Mouse (Mus musculus) T-helper 2 cell (primary cell): ENCODE measurements around the gene A630095N17Rik.
"Not testable (repeated sequence)": the region's sequence is repeated elsewhere in the genome, so short reads cannot be mapped to it uniquely, and the experiment has no call there.

Experiments used
- in situ Hi-C: fragments of 300-600 bp; cut with MboI, MseI; formaldehyde crosslinking; loops from one replicate; pipeline ENCODE4 v1.15.1; 2025; ENCODE audit warnings: high pct_unique_total_duplicates

A630095N17Rik gene

DNA sequence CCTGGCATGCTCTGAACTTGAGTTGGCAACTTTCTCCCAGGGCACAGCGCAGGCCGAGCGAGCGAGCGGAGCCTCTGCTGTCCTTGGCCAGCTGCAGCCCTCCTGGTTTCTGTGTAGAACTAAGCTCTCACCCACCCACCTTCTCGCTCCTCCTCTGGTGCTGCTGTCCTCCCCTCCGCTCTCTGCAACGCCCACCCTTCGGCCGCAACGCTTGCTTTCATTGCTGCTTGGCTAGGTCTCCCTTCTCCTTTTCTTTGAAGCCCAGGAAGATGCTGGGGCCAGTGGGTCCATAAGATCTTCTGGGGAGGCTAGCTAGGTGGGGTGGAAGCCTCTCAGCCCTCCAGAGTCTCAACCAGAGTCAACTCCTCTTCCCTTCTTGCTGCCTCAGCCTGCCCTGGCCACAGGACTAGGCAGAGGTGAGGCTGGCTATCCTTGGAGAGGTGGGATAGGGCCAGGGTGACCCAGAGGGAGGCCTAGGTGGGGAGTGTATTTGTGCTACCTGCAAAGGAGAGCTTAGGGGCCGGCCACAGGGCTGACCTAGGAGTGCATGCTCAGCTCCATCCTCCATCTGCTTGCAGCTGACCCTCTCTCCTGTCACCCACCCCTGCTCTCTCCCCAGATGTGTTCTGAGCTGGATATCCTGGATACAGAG is 12.4 kb upstream of the A630095N17Rik start:
- in situ Hi-C loops: no loop called here

GRCm38 (mm10) chr1:75243411-75243810 is 11.5 kb upstream of the A630095N17Rik start:
- in situ Hi-C loops: no loop called here

GRCm38 (mm10) chr1:75239591-75239990 is 7.7 kb upstream of the A630095N17Rik start:
- in situ Hi-C loops: no loop called here

DNA sequence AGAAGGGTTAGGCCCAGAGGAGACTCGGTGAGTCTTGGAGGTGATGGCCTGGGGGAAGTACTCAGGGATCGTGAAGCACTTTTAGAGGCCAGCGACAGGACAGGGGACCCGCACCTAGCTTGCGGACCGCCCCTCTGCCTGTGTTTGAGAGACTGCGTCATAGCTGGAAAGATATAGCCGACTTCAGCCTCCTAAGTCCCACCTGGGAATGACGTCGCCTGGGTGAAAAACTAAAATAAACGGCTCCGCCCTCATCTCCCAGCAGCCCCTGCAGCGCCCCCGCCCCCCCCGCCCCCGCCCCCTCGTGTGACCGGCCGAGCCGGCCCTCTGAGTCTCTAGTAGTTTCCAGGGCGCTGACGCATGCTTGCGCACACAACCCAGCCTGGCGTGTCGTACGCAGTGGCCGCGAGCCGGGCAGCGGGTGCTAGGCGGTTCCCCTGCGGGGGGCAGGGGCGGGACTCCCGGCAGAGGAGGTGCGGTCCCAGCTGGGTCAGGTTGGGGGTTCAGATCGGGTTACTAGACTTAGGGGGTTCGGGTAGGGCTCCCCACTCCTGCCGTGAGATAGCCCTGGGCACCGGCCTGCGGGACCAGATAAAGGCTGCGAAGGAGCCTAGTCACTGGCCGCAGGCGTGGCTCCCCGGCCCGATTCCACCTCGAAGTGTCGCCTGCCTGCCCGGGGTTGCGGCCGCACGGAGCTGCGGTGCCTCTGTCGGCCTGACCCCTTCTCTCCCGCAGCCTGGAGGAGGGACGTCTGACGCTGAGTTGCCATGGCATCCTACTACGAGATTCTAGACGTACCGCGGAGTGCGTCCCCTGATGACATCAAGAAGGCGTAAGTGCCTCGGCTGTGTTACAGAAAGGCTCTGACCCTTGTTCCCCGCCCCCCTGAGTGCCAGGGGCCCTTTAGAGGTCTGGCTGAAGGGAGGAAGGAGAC is 4.5 kb upstream of the A630095N17Rik start, which contains the start of gene Dnajb2:
Gene Dnajb2, plus strand, starts transcription at position 290 of the 934 bp plus-strand sequence.
- in situ Hi-C loops: no loop called here

- in situ Hi-C loops: no loop called here
Observed at GRCm38 (mm10) chr1:75234606-75235005, 2.7 kb upstream of the A630095N17Rik start.

- in situ Hi-C loops: not testable (repeated sequence)
Observed at GRCm38 (mm10) chr1:75232489-75232888, 587 bp upstream of the A630095N17Rik start.

GRCm38 (mm10) chr1:75231224-75231623 is 678 bp downstream of the A630095N17Rik start:
- in situ Hi-C loops: no loop called here

DNA sequence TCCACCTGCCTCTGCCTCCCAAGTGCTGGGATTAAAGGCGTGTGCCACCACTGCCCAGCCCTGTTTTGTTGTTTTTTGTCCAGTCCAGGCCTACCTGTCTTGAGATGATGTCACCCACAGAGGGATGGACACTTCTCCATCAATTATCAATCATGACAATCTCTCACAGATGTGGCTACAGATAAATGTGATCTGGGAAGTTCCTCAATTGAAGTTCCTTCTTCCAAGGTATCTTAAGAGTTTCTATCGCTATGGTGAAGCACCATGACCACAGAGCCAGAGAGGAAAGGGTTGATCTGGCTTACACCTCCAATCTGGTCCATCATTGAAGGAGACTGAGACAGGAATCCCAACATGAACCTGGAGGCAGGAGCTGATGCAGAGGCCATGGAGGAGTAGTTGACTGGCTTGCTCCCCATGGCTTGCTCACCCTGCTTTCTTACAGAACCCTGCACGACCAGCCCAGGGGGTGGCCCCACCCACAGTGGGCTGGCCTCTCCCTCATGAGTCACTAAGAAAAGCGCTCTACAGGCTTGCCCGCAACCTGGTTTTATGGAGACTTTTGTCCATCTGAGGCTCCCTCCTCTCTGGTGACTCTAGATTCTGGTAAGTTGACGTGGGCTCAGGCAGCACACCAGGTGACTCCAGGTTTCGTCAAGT is 1.4 kb downstream of the A630095N17Rik start:
- in situ Hi-C loops: no loop called here

DNA sequence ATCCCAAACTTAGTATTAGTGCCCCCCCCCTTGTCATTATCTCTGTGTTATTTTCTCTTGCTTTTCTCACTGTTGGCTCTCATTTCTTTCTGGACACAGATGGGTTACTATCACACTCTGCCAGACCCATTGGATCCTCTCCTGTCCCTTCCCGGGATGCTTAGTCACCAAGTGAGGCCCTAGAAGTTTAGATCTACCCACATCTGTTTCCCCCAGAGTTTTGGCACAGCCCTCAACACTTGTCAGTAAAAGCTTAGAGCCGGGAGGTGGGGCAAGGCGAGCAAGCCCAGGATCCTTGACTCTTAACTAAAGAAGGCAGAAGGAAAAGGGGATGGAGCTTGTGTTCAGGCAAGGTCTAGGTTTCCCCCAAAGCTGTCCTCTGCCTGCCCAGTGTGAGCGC is 2.7 kb downstream of the A630095N17Rik start:
- in situ Hi-C loops: no loop called here

DNA sequence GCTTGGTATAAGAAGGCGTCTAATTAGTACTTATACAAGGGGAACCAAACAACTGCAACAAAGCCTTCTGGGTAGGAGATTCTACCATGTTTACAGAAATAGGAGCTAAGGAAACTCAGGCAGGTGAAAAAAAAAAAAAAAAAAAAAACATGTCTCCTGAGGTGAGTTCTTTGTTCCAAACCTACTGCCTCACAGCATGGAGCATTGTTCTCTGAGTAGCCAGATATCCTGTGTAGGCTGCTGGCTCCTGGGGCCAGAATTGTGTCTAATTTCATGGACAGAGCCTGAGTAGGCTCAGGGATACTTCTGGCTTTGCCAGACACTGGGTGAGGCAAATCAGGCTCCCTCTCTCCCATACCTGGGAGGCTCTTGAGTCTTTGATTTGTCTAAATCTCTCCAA is 4.2 kb downstream of the A630095N17Rik start:
- in situ Hi-C loops: no loop called here

- in situ Hi-C loops: no loop called here
Observed at GRCm38 (mm10) chr1:75226138-75226537, 5.8 kb downstream of the A630095N17Rik start.

DNA sequence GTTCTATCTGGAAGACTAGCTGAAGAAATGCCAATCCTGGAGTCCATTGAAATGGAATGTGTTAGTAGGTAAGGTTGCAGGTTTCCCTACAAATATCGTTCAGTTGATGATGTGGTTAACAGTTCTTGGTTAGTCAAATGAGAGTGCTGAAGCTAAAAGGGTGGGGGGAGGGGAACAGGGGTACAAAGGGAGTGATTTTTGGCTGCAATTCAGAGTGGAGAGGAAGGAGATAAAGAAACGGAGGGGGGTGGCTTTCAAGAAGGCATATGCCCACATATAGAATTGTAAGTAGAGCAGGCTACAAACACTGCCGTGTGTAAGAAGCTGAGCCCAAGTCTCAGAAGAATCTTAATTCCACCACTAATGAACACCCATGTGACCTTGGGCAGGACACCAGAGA is 6.4 kb downstream of the A630095N17Rik start:
- in situ Hi-C loops: no loop called here

DNA sequence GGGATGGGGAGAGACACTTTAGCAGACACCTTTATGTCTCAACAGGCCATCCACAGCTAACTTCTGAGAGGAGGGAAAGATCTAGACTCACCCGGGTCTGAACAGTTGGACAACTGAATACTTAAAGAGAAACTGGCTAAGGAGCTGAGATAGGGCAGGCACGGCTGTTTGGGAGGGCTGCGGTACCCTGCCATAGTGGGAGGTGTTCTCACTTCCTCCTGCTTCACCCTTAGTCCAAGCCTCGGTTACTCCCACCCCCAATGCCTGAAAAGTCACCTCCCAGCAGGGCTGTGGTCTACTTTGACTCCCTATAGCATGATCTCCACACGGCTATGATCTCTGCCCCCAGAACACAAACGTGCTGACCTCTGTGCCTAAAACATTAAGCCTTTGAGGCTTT is 8.4 kb downstream of the A630095N17Rik start:
- in situ Hi-C loops: loop anchor here (25.0 kb wide), 1 partner anchor 986 kb away; the partner anchor contains the start of gene Arpc2

DNA sequence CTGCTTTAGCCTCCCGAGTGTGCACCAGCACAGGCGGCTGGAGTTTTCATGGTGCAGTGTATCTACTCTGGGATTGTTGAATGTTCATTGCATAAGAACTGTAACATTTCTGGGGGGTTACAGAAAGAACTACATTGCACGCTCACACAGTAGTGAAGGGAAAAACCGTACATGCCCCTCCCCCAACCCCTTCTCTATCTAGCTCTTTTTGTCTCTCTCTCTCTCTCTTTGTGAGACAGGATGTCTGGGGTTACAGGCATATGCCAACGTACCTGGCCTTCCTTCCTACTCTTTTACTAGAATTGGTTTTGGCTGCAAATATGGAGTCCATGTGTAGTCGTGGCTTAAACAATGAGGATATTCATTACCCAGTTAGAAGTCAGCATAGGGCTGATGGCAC is 9.0 kb downstream of the A630095N17Rik start:
- in situ Hi-C loops: loop anchor here (25.0 kb wide), 1 partner anchor 986 kb away; the partner anchor contains the start of gene Arpc2

DNA sequence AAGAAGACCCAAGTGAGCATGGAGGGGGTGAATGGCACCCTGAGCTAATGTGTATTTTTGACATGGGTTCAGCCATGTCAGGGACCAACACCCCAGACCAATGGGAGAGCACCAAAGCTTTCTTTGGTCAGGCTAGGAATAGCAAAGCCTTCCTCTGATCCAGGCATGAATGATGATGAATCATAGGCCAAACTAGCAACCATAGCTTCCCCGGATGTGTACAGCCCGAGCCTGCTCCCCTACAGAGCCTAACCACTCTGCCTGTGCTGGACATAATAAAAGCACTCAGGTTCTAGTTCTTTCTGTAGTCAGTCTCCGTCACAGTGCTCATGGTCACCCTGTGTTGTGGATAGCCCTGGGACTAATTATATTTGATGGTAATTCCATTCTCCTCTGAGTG is 10.4 kb downstream of the A630095N17Rik start:
- in situ Hi-C loops: loop anchor here (25.0 kb wide), 1 partner anchor 984 kb away; the partner anchor contains the start of gene Arpc2

DNA sequence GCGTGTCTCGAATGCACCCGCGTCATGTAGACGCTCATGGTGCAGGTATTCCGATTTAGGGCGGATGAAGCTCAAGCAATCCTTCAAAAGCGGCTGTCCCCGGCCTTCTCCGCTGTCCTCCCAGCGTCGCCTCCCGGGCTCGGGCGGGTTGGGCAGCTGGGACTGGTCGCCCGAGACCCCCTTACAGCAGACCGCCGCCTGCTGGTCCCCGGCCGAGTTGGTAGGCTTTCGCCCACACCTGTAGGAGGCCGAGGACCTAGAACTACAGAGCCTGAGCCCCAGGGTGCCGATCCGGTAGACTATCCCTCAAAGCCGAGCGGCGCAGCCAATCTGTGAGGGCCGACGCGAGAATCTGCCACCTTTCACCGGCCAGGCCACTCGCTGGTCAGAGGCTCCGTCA is 12.4 kb downstream of the A630095N17Rik start, which contains the start of gene Tuba4a:
Gene Tuba4a, minus strand, starts transcription at position 335 of the 400 bp plus-strand sequence.
- in situ Hi-C loops: loop anchor here (25.0 kb wide), 1 partner anchor 982 kb away; the partner anchor contains the start of gene Arpc2

DNA sequence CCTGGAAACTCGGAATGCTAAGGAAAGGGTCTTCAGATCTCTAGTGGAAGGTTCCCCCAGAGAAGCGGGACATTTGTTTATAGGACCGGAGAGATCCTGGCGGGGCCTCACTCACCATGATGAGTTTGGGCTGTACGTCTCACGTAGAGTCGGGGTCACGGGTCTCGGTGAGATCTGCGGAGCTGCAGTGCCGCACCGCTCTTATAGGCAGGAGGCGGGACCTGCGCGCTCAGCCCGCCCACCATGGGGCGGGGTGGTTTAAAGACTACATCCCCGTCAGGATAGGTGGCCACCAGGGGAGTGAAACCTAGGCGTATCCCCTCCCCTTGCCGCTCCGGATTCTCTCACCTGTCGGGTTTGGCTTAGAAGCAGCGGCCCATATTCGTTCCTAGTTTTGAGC is 12.8 kb downstream of the A630095N17Rik start:
- in situ Hi-C loops: loop anchor here (25.0 kb wide), 1 partner anchor 982 kb away; the partner anchor contains the start of gene Arpc2

DNA sequence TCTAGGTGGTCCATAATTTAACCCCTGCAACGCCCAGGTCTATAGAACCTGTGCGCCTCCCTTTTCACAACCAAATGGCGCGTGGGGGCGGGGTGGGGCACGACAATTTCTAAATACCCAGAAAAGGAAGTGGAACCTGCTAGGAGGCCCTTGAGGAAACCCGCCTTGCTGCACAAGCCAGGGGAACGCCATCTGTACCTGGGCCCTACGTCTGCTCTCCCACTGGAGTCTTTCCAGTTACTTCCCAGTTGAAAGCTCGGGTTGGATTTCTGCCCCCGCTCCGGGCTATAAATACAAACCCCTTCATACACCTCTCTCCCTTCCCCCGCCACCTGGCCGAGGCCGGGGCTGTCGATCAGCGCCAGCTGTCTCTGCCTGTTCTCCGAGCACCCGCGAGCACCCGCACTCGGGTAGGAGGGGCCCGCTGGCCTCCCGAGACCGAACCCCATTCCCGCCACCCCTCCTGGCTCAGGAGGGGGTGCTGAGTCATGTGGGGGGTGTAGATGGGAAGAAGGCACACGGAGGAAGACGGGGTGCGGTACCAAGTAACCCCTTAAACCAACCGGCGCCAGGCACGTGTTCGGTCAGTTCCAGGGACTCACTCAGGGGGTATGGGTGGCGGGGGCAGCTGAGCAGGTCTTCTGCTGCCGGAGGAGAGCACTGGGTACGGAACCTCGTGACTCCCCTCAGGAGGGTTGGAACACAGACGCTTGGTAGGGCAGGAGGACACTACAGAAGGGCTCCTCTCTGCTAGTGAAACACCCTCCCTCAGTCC is 13.5 kb downstream of the A630095N17Rik start:
- in situ Hi-C loops: loop anchor here (25.0 kb wide), 1 partner anchor 981 kb away; the partner anchor contains the start of gene Arpc2

DNA sequence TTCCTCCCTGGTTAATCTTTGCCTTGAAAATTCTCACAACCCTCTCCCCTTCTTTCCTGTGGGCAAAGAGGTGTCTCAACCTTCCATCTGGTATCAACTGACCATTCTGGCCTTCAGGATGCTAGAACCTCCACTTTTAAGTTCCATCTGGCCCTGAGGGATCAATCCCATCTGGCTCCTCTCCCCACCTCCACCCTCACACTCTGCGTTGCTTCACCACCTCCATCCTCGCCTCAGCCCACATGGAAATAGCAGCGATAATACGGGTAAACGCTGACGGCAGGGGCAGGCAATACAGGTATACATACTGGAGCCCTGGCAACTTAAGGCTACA is 14.0 kb downstream of the A630095N17Rik start:
- in situ Hi-C loops: loop anchor here (25.0 kb wide), 1 partner anchor 981 kb away; the partner anchor contains the start of gene Arpc2

- in situ Hi-C loops: loop anchor here (25.0 kb wide), 1 partner anchor 980 kb away; the partner anchor contains the start of gene Arpc2
Observed at GRCm38 (mm10) chr1:75216797-75217585, 14.9 kb downstream of the A630095N17Rik start.
